Mouse (Mus musculus) myocyte (in vitro differentiated cells): ENCODE results near the gene Slc37a2. TPM values are rescaled to one million over a fixed set of nuclear protein-coding genes. Genes with fewer than 3 reads are reported as not detected.

Experiments
- H3K27me3 ChIP-seq: one replicate; pipeline ENCODE4 v1.6.1; 2011; ENCODE audit not compliant: control insufficient read depth, insufficient read depth, insufficient read length
- H3K36me3 ChIP-seq: one replicate; pipeline ENCODE4 v1.6.1; 2011; ENCODE audit not compliant: control insufficient read depth, insufficient read depth
- H3K4me2 ChIP-seq: one replicate; pipeline ENCODE4 v1.6.1; 2011; ENCODE audit warnings: low read depth, control low read depth
- H3K4me3 ChIP-seq: one replicate; pipeline ENCODE4 v1.5.1; 2011; ENCODE audit warnings: mild to moderate bottlenecking, control low read depth, moderate library complexity
- H3K79me2 ChIP-seq: one replicate; pipeline ENCODE4 v1.6.1; 2011; ENCODE audit not compliant: control insufficient read depth, insufficient read depth
- H3ac ChIP-seq: one replicate; pipeline ENCODE4 v1.6.1; 2011; ENCODE audit not compliant: control insufficient read depth, insufficient read length
- CEBPB ChIP-seq: IDR thresholded peaks from 2 replicates; pipeline ENCODE4 v1.6.1; 2011; ENCODE audit warnings: mild to moderate bottlenecking, moderate library complexity; ENCODE audit not compliant: poor library complexity, insufficient read depth, severe bottlenecking
- E2F4 ChIP-seq: IDR thresholded peaks from one replicate; pipeline ENCODE4 v1.6.1; 2011; ENCODE audit warnings: mild to moderate bottlenecking, control low read depth, moderate library complexity; ENCODE audit not compliant: insufficient read depth
- MAX ChIP-seq: IDR thresholded peaks from one replicate; pipeline ENCODE4 v1.6.1; 2011; ENCODE audit warnings: low read depth, mild to moderate bottlenecking, control low read depth
- MYOD1 ChIP-seq, 3 experiments: IDR thresholded peaks; one replicate each; pipeline ENCODE4 v1.6.1; 2011; ENCODE audit warnings: control low read depth in 2 of 3, low read depth in 2 of 3, mild to moderate bottlenecking in 2 of 3, moderate library complexity in 1 of 3; ENCODE audit not compliant: insufficient read length in 2 of 3, control insufficient read depth in 1 of 3
- MYOG ChIP-seq, 3 experiments: IDR thresholded peaks; one replicate each; pipeline ENCODE4 v1.6.1; 2011; ENCODE audit warnings: control low read depth in 2 of 3, low read depth in 2 of 3, mild to moderate bottlenecking in 2 of 3; ENCODE audit not compliant: insufficient read length in 2 of 3, control insufficient read depth in 1 of 3, insufficient read depth in 1 of 3
- POLR2A ChIP-seq: IDR thresholded peaks from one replicate; pipeline ENCODE4 v1.6.1; 2011; ENCODE audit warnings: low read depth, mild to moderate bottlenecking, control low read depth, moderate library complexity; ENCODE audit not compliant: insufficient read length
- POLR2AphosphoS2 ChIP-seq: IDR thresholded peaks from one replicate; pipeline ENCODE4 v1.6.1; 2011; ENCODE audit warnings: low read depth, control low read depth; ENCODE audit not compliant: insufficient read length
- REST ChIP-seq: IDR thresholded peaks from one replicate; pipeline ENCODE4 v1.6.1; 2011; ENCODE audit warnings: mild to moderate bottlenecking, control low read depth, moderate library complexity; ENCODE audit not compliant: insufficient read depth, insufficient read length
- SRF ChIP-seq: IDR thresholded peaks from one replicate; pipeline ENCODE4 v1.6.1; 2011; ENCODE audit warnings: low read depth; ENCODE audit not compliant: control insufficient read depth, insufficient read length
- TCF12 ChIP-seq: IDR thresholded peaks from one replicate; pipeline ENCODE4 v1.6.1; 2011; ENCODE audit warnings: mild to moderate bottlenecking, control low read depth; ENCODE audit not compliant: poor library complexity, insufficient read depth, severe bottlenecking
- TCF3 ChIP-seq: IDR thresholded peaks from one replicate; pipeline ENCODE4 v1.6.1; 2011; ENCODE audit warnings: low read depth, control low read depth; ENCODE audit not compliant: insufficient read length
- USF1 ChIP-seq: IDR thresholded peaks from one replicate; pipeline ENCODE4 v1.6.1; 2011; ENCODE audit warnings: low read depth, mild to moderate bottlenecking, control low read depth, moderate library complexity
- polyA plus RNA-seq: library from polyadenylated mRNA; unstranded; fragments of >200 nt; fragmentation: generic; extraction: Trizol; gene quantifications from one replicate; pipeline ENCODE4 v1.2.1, GENCODE M21; 2012; ENCODE audit warnings: missing spikeins

Slc37a2 gene
- polyA plus RNA-seq, 1 experiment: 9.2 TPM

- peaks cover 10% of the 10 kb centered on the region for H3K27me3 ChIP-seq
- no peak overlapping the region for H3ac ChIP-seq
- H3K79me2 ChIP-seq: no peaks in the 10 kb centered on the region
- no peaks in the 10 kb centered on the region for H3K36me3 ChIP-seq
- H3K4me2 ChIP-seq: no peak overlapping the region
- H3K4me3 ChIP-seq: no peak overlapping the region
- no peak for TF ChIP-seq USF1
- no peak for TF ChIP-seq CEBPB
- no peak for TF ChIP-seq SRF
- no peak for TF ChIP-seq E2F4
- no peak for TF ChIP-seq REST
- TF ChIP-seq POLR2A: no peak
These were observed 58.5 kb downstream of the Slc37a2 start for GRCm38 (mm10) chr9:37197067-37197466.

DNA sequence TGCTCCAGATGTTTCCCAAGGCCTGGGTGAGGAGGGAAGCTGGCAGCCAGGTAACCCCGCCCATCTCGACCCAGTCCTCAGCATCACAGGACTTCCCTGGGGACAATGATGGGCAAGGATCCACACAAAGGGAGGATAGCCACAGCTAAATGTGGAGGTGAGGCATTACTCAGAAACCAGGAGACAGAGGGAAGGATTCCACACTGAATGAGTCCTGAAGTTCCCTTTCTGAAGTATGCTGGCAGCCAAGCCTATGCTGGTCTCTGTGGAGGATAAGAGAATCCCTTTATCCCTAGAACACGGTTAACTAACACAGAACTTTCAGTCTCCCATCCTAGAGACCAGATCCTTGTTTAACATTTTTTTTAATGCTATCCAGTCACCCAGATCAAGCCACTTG, 67.5 kb downstream of the Slc37a2 start:
- TF ChIP-seq USF1 (no peak), TCF3 (no peak), E2F4 (no peak), MYOD1 (IDR thresholded peaks at IDR 0.05; ENCODE audit: control insufficient read depth in 1 of 3, insufficient read length in 2 of 3, low read depth in 2 of 3) (no peak), SRF (no peak), MAX (no peak), MYOG (IDR thresholded peaks at IDR 0.05; ENCODE audit: control insufficient read depth in 1 of 3, insufficient read depth in 1 of 3, insufficient read length in 2 of 3, low read depth in 2 of 3) (no peak), POLR2AphosphoS2 (no peak), POLR2A (no peak), CEBPB (no peak), TCF12 (no peak), REST (no peak)
- H3ac ChIP-seq: no peak overlapping the region
- no peak overlapping the region for H3K4me3 ChIP-seq
- H3K79me2 ChIP-seq: no peaks in the 10 kb centered on the region
- H3K27me3 ChIP-seq: peaks cover 11% of the 10 kb centered on the region
- no peaks in the 10 kb centered on the region for H3K36me3 ChIP-seq
- H3K4me2 ChIP-seq: no peak overlapping the region

GRCm38 (mm10) chr9:37187407-37187806, 68.1 kb downstream of the Slc37a2 start:
- H3K27me3 ChIP-seq: peaks cover 11% of the 10 kb centered on the region
- TF ChIP-seq POLR2AphosphoS2 (no peak), POLR2A (no peak), E2F4 (no peak), CEBPB (no peak), USF1 (no peak), TCF3 (no peak), TCF12 (no peak), REST (no peak), MYOG (IDR thresholded peaks at IDR 0.05; ENCODE audit: control insufficient read depth in 1 of 3, insufficient read depth in 1 of 3, insufficient read length in 2 of 3, low read depth in 2 of 3) (no peak), SRF (no peak), MAX (no peak), MYOD1 (IDR thresholded peaks at IDR 0.05; ENCODE audit: control insufficient read depth in 1 of 3, insufficient read length in 2 of 3, low read depth in 2 of 3) (no peak)
- H3K4me2 ChIP-seq: no peak overlapping the region
- H3K36me3 ChIP-seq: no peaks in the 10 kb centered on the region
- H3K79me2 ChIP-seq: no peaks in the 10 kb centered on the region
- no peak overlapping the region for H3ac ChIP-seq
- no peak overlapping the region for H3K4me3 ChIP-seq

GRCm38 (mm10) chr9:37183176-37183575, 72.4 kb downstream of the Slc37a2 start:
- no peak overlapping the region for H3ac ChIP-seq
- TF ChIP-seq MAX: no peak
- no peak for TF ChIP-seq TCF12
- no peak for TF ChIP-seq CEBPB
- TF ChIP-seq SRF: no peak
- TF ChIP-seq USF1: no peak
- TF ChIP-seq REST: no peak
- TF ChIP-seq POLR2A: no peak
- no peak for TF ChIP-seq E2F4
- TF ChIP-seq POLR2AphosphoS2: no peak
- TF ChIP-seq TCF3: no peak
- TF ChIP-seq MYOD1 (IDR thresholded peaks at IDR 0.05; ENCODE audit: control insufficient read depth in 1 of 3, insufficient read length in 2 of 3, low read depth in 2 of 3): no peak
- no peak for TF ChIP-seq MYOG (IDR thresholded peaks at IDR 0.05; ENCODE audit: control insufficient read depth in 1 of 3, insufficient read depth in 1 of 3, insufficient read length in 2 of 3, low read depth in 2 of 3)
- H3K36me3 ChIP-seq: no peaks in the 10 kb centered on the region
- H3K4me2 ChIP-seq: no peak overlapping the region
- no peak overlapping the region for H3K4me3 ChIP-seq
- H3K27me3 ChIP-seq: peaks cover 21% of the 10 kb centered on the region
- H3K79me2 ChIP-seq: no peaks in the 10 kb centered on the region

DNA sequence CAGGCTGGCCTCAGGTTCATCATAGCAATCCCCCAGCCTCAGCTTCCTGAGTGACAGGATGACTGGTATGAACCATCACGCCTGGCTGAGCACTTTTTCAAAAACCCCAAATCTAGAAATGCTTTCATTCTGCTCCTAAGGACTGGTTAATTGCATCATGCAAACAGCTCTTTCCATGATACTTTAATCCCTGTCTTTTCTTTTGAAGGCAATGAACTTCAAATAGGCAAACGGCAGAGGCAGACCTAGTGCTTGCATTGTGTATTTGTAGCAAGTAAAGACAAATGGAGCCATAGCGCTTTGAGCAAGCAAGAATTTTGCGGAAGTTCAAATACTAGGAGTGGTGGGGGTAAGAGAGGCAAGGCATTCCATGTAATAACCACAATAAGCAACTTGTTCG, 73.9 kb downstream of the Slc37a2 start:
- TF ChIP-seq MYOD1 (IDR thresholded peaks at IDR 0.05; ENCODE audit: control insufficient read depth in 1 of 3, insufficient read length in 2 of 3, low read depth in 2 of 3) (no peak), POLR2A (no peak), MYOG (IDR thresholded peaks at IDR 0.05; ENCODE audit: control insufficient read depth in 1 of 3, insufficient read depth in 1 of 3, insufficient read length in 2 of 3, low read depth in 2 of 3) (no peak), SRF (no peak), E2F4 (no peak), MAX (no peak), CEBPB (no peak), TCF12 (no peak), USF1 (no peak), REST (no peak), POLR2AphosphoS2 (no peak), TCF3 (no peak)
- Histone ChIP-seq H3K36me3 (no peaks in the 10 kb centered on the region), H3K4me2 (no peak overlapping the region), H3K79me2 (no peaks in the 10 kb centered on the region), H3K4me3 (no peak overlapping the region), H3K27me3 (peaks cover 22% of the 10 kb centered on the region), H3ac (no peak overlapping the region)
